Mouse (Mus musculus): ENCODE measurements around the gene Mvb12b. TPM values are rescaled to one million over a fixed set of nuclear protein-coding genes. Genes with fewer than 3 reads are reported as not detected.

Mvb12b gene
- polyA plus RNA-seq, 1 experiment from 2014 or later, result 78.1 TPM

DNA sequence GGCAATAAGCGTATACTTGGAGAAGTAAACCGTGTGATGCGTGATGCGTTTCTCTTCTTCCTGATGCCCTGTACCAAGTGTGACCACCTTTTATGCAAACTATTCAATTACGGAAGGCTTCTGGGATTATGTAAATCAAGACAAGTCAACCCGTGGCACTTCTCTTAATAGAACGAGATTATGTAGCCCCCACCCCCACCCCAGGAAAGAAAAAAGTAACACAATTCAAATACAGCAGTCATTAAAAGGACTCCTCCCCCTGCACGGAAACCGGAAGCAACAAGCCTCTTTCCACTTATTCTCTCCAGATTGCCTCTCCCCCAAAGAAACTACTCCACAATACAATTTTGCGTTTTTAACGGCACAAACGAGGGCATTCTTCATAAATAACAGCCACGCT, 99.6 kb downstream of the Mvb12b start:
- H3K27ac ChIP-seq (ENCODE audit: low read length), result peak overlapping the region; percentile 89
- 16% methylated on average over 13 of the region's 13 CpGs for WGBS
- H3K4me1 ChIP-seq (replicated peaks; ENCODE audit: control insufficient read depth, insufficient read depth, low read length), result peaks cover 59% of the 10 kb centered on the region
- H3K4me2 ChIP-seq (ENCODE audit: low read length), result peak overlapping the region; percentile 32; the same call in 1 of the 2 replicates
- no peak for ATAC-seq
- no peak overlapping the region for H3K4me3 ChIP-seq (replicated peaks; ENCODE audit: low read length)
- no peaks in the 10 kb centered on the region; the same call in 1 of the 2 replicates for H3K36me3 ChIP-seq (ENCODE audit: control insufficient read depth, insufficient read depth)
- no peaks in the 10 kb centered on the region for H3K27me3 ChIP-seq (replicated peaks; ENCODE audit: control insufficient read depth, insufficient read depth, low read length)
- H3K9me3 ChIP-seq (ENCODE audit: control insufficient read depth, low read length), result no peaks in the 10 kb centered on the region
- 0 out of 2 replicates have a peak overlapping the region, but pooled peaks have one; percentile 3 for H3K9ac ChIP-seq (replicated peaks; ENCODE audit: low read depth, low read length)

DNA sequence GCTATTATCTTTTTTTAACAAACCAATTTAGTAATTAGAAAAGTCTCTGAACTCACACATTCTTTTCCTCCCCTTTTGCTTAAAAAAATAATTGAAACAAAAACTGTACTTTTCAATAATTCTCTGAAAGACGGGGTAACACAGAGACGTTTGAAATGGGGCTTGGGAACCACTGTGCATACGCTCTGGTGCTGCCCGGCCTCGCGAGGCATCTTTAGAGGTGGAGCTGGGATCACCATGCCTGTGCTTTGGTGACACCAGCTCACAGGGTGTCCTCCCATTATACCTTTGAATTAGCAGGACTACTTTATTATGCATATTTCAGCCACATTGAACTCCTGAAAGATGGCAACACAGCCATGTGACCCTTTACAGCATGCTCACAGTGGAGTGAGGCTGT, 101.7 kb downstream of the Mvb12b start:
- Histone ChIP-seq H3K36me3 (ENCODE audit: control insufficient read depth, insufficient read depth) (no peaks in the 10 kb centered on the region; the same call in 1 of the 2 replicates), H3K27ac (ENCODE audit: low read length) (peak overlapping the region; percentile 96), H3K4me3 (replicated peaks; ENCODE audit: low read length) (no peak overlapping the region), H3K4me1 (replicated peaks; ENCODE audit: control insufficient read depth, insufficient read depth, low read length) (peaks cover 61% of the 10 kb centered on the region), H3K9me3 (ENCODE audit: control insufficient read depth, low read length) (no peaks in the 10 kb centered on the region), H3K9ac (replicated peaks; ENCODE audit: low read depth, low read length) (no peak overlapping the region; the same call in 1 of the 2 replicates), H3K27me3 (replicated peaks; ENCODE audit: control insufficient read depth, insufficient read depth, low read length) (no peaks in the 10 kb centered on the region), H3K4me2 (ENCODE audit: low read length) (no peak overlapping the region)
- ATAC-seq, result peak; percentile 34; the same call in 1 of the 2 replicates
- 13% methylated on average over 6 of the region's 6 CpGs for WGBS

DNA sequence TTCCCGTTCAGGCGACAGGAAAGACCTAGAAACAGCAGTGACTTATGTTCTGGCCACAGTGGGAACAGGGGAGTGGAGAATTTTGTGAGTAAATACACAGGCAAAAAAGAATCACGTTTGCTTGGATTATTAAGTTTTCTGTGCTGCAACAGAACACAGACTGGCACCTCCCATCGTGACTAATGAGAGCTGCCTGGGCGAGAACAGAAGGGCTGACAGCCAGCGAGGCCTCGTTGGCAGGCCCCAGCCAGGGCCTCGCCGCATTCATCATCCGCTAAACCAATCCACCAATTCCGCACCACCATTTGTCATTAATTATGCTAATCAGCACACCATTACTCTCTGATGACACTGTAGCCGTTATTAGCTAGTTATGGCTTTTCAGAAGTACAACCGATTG, 102.2 kb downstream of the Mvb12b start:
- Histone ChIP-seq H3K27me3 (replicated peaks; ENCODE audit: control insufficient read depth, insufficient read depth, low read length) (no peaks in the 10 kb centered on the region), H3K27ac (ENCODE audit: low read length) (peak overlapping the region; percentile 96), H3K36me3 (ENCODE audit: control insufficient read depth, insufficient read depth) (no peaks in the 10 kb centered on the region; the same call in 1 of the 2 replicates), H3K9ac (replicated peaks; ENCODE audit: low read depth, low read length) (peak overlapping the region; percentile 41; the same call in 1 of the 2 replicates), H3K4me2 (ENCODE audit: low read length) (peak overlapping the region; percentile 28; the same call in 1 of the 2 replicates), H3K4me1 (replicated peaks; ENCODE audit: control insufficient read depth, insufficient read depth, low read length) (peaks cover 61% of the 10 kb centered on the region), H3K4me3 (replicated peaks; ENCODE audit: low read length) (no peak overlapping the region), H3K9me3 (ENCODE audit: control insufficient read depth, low read length) (no peaks in the 10 kb centered on the region)
- WGBS, result 10% methylated on average over 13 of the region's 13 CpGs
- peak; percentile 81 for ATAC-seq

DNA sequence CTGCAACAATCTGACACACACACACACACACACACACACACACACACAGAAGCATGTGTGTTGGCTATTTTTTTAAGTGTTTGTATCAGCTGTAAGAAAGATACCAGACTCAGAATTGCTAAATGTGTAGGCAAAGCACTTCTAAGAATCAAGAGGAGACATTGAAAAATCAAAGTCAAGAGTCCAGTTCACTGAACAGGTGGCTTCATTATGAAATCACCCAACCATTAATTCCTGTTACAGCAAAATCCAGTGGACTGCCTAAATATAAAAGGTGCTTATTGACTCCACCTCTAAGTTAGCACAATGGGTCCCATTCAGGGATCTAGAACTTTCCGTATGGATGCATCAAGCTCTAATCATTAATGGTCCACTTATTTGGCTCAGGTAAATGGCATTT, 103.0 kb downstream of the Mvb12b start:
- Histone ChIP-seq H3K36me3 (ENCODE audit: control insufficient read depth, insufficient read depth) (no peaks in the 10 kb centered on the region; the same call in 1 of the 2 replicates), H3K9ac (replicated peaks; ENCODE audit: low read depth, low read length) (no peak overlapping the region), H3K4me3 (replicated peaks; ENCODE audit: low read length) (no peak overlapping the region), H3K27ac (ENCODE audit: low read length) (no peak overlapping the region), H3K9me3 (ENCODE audit: control insufficient read depth, low read length) (no peaks in the 10 kb centered on the region), H3K27me3 (replicated peaks; ENCODE audit: control insufficient read depth, insufficient read depth, low read length) (no peaks in the 10 kb centered on the region), H3K4me1 (replicated peaks; ENCODE audit: control insufficient read depth, insufficient read depth, low read length) (peaks cover 56% of the 10 kb centered on the region), H3K4me2 (ENCODE audit: low read length) (no peak overlapping the region)
- ATAC-seq, result no peak
- WGBS, result 19% methylated on average over 1 of the region's 1 CpGs

DNA sequence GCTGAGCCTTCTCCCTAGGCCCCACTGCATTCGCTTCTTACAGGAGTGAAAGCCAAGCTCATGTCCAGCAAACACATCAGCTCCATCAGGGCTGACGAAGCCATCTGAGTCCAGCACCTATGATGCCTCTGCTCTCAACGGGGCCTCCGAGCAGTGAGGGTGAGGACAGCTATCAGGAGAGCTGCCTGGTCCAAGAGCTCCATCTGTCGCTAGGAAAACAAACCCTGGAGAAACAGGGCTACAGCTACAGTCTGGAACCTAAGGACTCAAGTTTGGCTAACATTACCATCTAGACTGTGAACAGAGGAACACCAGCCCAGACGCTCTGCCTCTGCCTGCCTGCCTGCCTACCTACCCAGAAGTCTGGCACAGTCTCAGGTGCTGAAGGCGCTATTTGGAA, 104.3 kb downstream of the Mvb12b start:
- H3K4me1 ChIP-seq (replicated peaks; ENCODE audit: control insufficient read depth, insufficient read depth, low read length), result peaks cover 51% of the 10 kb centered on the region
- no peak overlapping the region for H3K4me3 ChIP-seq (replicated peaks; ENCODE audit: low read length)
- no peaks in the 10 kb centered on the region for H3K27me3 ChIP-seq (replicated peaks; ENCODE audit: control insufficient read depth, insufficient read depth, low read length)
- 68% methylated on average over 7 of the region's 7 CpGs for WGBS
- H3K4me2 ChIP-seq (ENCODE audit: low read length), result no peak overlapping the region
- no peak overlapping the region for H3K27ac ChIP-seq (ENCODE audit: low read length)
- H3K36me3 ChIP-seq (ENCODE audit: control insufficient read depth, insufficient read depth), result no peaks in the 10 kb centered on the region; the same call in 1 of the 2 replicates
- no peak overlapping the region for H3K9ac ChIP-seq (replicated peaks; ENCODE audit: low read depth, low read length)
- no peaks in the 10 kb centered on the region for H3K9me3 ChIP-seq (ENCODE audit: control insufficient read depth, low read length)
- no peak for ATAC-seq

DNA sequence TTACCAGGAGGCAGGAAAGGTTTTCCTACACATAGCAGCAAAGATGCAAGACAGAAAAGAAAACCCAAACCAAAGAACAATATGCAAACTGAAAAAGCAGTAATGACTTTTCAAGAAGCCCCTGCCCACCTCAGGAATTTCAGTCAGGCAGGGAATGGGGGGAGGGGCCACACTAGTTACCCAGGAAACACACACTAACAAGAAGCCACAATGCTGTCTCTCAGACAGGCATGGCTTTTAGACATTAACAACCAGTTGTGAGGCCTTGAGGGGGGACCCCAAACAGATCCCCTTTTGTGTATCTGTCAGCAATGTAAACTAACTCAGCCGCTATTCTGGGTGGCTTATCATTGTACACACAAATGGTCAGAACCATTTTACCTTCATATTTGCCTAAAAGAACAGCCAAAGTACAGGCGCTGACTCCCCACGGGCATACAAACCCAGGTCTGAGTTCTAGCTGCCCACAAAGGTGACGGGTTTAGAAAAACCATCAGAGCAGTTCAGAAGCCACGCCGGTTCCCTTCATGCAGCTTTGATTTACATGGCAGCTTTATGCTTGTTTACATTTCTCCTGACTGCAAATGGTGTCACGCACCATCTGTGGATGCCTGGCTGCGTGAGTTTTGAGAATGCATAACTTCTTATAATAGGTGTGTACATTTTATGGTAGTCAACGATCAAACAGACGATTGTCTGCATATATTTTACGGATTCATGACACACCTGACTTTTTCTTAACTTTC, 105.9 kb downstream of the Mvb12b start:
- H3K27ac ChIP-seq (ENCODE audit: low read length), result 0 out of 2 replicates have a peak overlapping the region, but pooled peaks have one; percentile 5
- no peak overlapping the region for H3K4me2 ChIP-seq (ENCODE audit: low read length)
- H3K4me1 ChIP-seq (replicated peaks; ENCODE audit: control insufficient read depth, insufficient read depth, low read length), result peaks cover 39% of the 10 kb centered on the region
- H3K9ac ChIP-seq (replicated peaks; ENCODE audit: low read depth, low read length), result no peak overlapping the region
- H3K27me3 ChIP-seq (replicated peaks; ENCODE audit: control insufficient read depth, insufficient read depth, low read length), result no peaks in the 10 kb centered on the region
- no peak for ATAC-seq
- 0 out of 2 replicates have a peak, but pooled peaks cover 2% of the 10 kb centered on the region for H3K9me3 ChIP-seq (ENCODE audit: control insufficient read depth, low read length)
- no peak overlapping the region for H3K4me3 ChIP-seq (replicated peaks; ENCODE audit: low read length)
- no peaks in the 10 kb centered on the region; the same call in 1 of the 2 replicates for H3K36me3 ChIP-seq (ENCODE audit: control insufficient read depth, insufficient read depth)
- WGBS, result 36% methylated on average over 11 of the region's 11 CpGs

DNA sequence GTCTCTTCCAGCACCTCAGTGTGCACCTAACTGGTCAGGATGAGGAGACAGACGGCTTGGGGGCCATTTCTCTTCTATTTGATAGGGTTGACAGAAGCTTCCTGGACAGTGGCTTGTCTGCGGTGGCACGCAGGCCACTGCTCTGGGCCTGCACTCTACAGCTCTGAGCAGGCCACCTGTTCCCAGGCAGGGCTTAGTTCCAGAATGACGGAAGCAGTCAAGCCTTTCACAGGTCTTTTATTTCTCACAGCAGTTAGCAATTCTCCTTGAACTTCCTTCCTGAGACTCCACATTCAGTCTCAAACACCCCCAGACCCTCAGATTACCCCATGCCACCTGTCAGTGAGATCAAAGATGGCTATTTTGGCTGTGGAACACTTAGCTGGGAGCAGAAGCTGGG, 109.3 kb downstream of the Mvb12b start:
- H3K4me2 ChIP-seq (ENCODE audit: low read length), result no peak overlapping the region
- H3K27ac ChIP-seq (ENCODE audit: low read length), result no peak overlapping the region
- ATAC-seq, result no peak
- 86% methylated on average over 4 of the region's 4 CpGs for WGBS
- no peak overlapping the region for H3K9ac ChIP-seq (replicated peaks; ENCODE audit: low read depth, low read length)
- H3K36me3 ChIP-seq (ENCODE audit: control insufficient read depth, insufficient read depth), result no peaks in the 10 kb centered on the region; the same call in 1 of the 2 replicates
- no peaks in the 10 kb centered on the region for H3K27me3 ChIP-seq (replicated peaks; ENCODE audit: control insufficient read depth, insufficient read depth, low read length)
- H3K4me1 ChIP-seq (replicated peaks; ENCODE audit: control insufficient read depth, insufficient read depth, low read length), result peaks cover 17% of the 10 kb centered on the region
- H3K9me3 ChIP-seq (ENCODE audit: control insufficient read depth, low read length), result 0 out of 2 replicates have a peak, but pooled peaks cover 2% of the 10 kb centered on the region
- H3K4me3 ChIP-seq (replicated peaks; ENCODE audit: low read length), result no peak overlapping the region

DNA sequence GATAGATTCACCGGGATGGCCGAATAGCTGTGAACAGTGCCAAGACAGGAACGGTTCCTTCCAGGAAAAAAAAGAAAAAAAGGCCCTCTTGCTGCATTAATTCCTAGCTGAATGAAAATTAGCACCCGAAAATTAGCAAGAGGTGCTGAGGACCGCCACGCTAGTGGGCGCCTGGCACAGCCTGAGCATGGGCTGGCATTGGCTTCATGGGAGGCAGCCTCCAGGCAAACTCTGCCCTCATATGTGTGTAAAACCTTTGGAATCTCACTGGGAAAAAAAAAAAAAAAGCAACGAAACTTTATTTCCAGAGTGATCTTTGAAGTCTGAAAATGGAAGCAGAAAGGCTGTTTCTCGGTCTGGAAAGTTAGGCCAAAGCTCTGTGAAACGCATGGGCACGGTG, 110.7 kb downstream of the Mvb12b start:
- Histone ChIP-seq H3K4me3 (replicated peaks; ENCODE audit: low read length) (no peak overlapping the region), H3K27ac (ENCODE audit: low read length) (no peak overlapping the region; the same call in 1 of the 2 replicates), H3K4me2 (ENCODE audit: low read length) (no peak overlapping the region), H3K9ac (replicated peaks; ENCODE audit: low read depth, low read length) (no peak overlapping the region), H3K4me1 (replicated peaks; ENCODE audit: control insufficient read depth, insufficient read depth, low read length) (peaks cover 25% of the 10 kb centered on the region), H3K27me3 (replicated peaks; ENCODE audit: control insufficient read depth, insufficient read depth, low read length) (no peaks in the 10 kb centered on the region), H3K36me3 (ENCODE audit: control insufficient read depth, insufficient read depth) (peaks cover 4% of the 10 kb centered on the region; the same call in 1 of the 2 replicates), H3K9me3 (ENCODE audit: control insufficient read depth, low read length) (0 out of 2 replicates have a peak, but pooled peaks cover 2% of the 10 kb centered on the region)
- ATAC-seq, result no peak
- 80% methylated on average over 11 of the region's 11 CpGs for WGBS

DNA sequence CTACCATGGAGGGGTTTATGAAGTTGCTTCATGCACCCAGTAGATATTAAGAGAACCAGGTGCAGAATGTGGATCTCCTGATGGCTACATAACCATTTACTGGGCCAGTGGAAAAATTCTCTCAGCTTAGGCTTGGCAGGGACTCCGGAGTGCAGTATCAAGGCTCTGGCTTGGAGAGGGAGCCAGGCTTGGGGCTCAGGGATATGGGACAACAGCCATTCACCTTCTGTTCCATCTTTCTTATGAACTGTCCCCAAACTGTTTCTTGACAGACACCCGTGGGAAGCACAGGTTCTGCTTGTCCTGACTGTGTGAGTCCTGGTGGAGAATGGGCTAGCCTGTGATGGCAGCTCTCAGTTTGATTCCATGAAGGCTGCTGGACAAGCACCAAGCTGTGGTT, 112.9 kb downstream of the Mvb12b start:
- no peak for ATAC-seq
- 89% methylated on average over 2 of the region's 2 CpGs for WGBS
- no peaks in the 10 kb centered on the region for H3K27me3 ChIP-seq (replicated peaks; ENCODE audit: control insufficient read depth, insufficient read depth, low read length)
- peaks cover 26% of the 10 kb centered on the region for H3K4me1 ChIP-seq (replicated peaks; ENCODE audit: control insufficient read depth, insufficient read depth, low read length)
- H3K27ac ChIP-seq (ENCODE audit: low read length), result no peak overlapping the region
- no peak overlapping the region for H3K4me3 ChIP-seq (replicated peaks; ENCODE audit: low read length)
- H3K36me3 ChIP-seq (ENCODE audit: control insufficient read depth, insufficient read depth), result peaks cover 4% of the 10 kb centered on the region; the same call in 1 of the 2 replicates
- 0 out of 2 replicates have a peak, but pooled peaks cover 2% of the 10 kb centered on the region for H3K9me3 ChIP-seq (ENCODE audit: control insufficient read depth, low read length)
- no peak overlapping the region for H3K9ac ChIP-seq (replicated peaks; ENCODE audit: low read depth, low read length)
- no peak overlapping the region for H3K4me2 ChIP-seq (ENCODE audit: low read length)
